Mouse (Mus musculus) lung, postnatal 10 days (tissue): ENCODE data around the gene Bach1.

Experiments
- DNase-seq: peaks from one replicate; pipeline ENCODE4 v3.0.0; 2021

Gene Bach1

GRCm38 (mm10) chr16:87715221-87715620 is 16.5 kb downstream of the Bach1 start:
- DNase-seq: no peak

- peak; percentile 67 for DNase-seq
These were observed 17.5 kb downstream of the Bach1 start for GRCm38 (mm10) chr16:87716269-87716668.

DNA sequence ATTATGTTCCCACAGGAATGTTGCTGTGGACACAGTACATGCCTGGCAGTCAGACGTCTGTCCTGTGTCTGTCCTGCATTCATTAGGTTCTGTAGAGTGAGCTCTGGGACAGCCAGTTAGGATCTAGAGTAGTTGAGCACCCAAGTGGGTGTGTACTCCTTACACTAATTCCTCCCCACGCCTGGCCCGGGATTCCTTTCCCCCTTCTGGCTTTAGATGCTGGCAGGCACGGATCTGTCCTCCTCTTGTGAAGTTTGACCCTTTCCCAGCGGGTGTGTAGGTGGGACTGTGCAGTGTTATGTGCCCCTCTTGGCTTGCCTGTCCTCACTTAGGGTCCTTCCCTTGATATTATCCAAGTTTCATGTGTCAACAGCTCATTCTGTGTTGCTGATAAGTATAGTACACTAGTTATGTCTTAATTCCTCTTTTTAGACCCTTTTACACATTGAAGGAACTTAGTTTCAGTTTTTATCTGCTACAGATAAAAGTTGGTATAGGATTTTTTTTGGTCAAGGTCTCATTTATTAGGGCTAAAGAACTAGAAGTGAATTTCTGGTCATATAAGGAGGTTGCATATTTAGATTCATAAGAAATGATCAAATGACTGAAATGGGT is 18.4 kb downstream of the Bach1 start:
- DNase-seq: no peak

DNA sequence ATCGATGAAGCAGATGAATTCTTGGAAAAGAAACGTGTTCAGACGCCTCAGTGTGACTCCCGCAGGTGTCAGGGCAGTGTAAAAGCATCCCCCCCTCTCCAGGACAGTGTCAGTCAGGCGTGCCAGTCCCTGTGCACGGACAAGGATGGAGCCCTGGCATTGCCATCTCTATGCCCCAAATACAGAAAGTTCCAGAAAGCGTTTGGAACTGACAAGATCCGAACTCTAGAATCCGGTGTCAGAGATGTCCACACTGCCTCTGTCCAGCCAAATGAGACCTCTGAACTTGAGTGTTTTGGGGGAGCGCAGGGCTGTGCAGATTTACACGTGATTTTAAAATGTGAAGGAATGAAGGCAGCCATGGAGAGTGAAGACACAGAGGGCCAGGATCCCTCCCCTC is 20.3 kb downstream of the Bach1 start:
- DNase-seq: no peak

GRCm38 (mm10) chr16:87719688-87720283 is 21.0 kb downstream of the Bach1 start:
- no peak for DNase-seq

GRCm38 (mm10) chr16:87720851-87721409 is 22.2 kb downstream of the Bach1 start:
- no peak for DNase-seq

- no peak for DNase-seq
These were observed 24.1 kb downstream of the Bach1 start for GRCm38 (mm10) chr16:87722857-87723256.

DNA sequence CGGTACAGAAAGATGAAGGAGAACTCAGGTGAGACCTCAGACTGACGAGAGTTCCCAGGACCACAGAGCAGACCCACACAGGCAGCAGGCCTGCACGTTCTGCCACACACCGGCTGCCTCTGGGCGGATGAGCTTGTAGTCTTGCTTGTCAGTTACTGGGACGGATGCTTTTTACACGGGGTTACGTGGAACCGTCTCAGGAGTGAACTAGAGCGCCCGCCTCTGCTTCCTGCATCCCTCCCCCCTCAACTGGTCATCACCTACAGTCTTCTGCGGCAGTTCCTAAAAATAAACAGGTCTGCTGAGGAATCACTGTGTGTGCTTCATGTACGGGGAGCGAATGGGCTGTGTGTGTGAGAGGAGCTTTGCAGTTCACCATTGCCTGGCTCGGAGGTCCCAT is 24.7 kb downstream of the Bach1 start:
- DNase-seq: no peak

GRCm38 (mm10) chr16:87724826-87725225 is 26.1 kb downstream of the Bach1 start:
- DNase-seq: no peak

GRCm38 (mm10) chr16:87725241-87725640 is 26.5 kb downstream of the Bach1 start:
- no peak for DNase-seq

DNA sequence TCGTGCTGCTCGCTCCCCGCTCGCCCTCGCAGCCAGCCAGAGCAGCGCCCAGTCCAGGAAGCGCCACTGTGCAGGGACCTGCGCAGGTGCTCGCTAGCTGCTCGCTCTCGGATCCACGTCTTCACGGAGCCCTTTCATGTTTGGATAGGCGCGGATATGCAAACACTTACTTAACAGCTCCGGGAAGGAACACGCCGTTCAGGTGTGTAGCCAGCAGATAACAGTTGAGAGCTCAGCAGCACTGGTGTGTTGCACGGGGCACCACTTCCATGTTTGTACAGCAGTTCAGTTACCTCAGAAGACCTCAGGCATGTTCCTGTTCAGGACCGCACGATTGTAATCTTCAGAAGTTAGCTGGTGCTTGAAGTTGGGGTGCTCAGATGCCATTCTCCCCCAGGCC is 27.2 kb downstream of the Bach1 start:
- peak; percentile 64 for DNase-seq

- DNase-seq: no peak
These were observed 27.6 kb downstream of the Bach1 start for GRCm38 (mm10) chr16:87726369-87726768.

DNA sequence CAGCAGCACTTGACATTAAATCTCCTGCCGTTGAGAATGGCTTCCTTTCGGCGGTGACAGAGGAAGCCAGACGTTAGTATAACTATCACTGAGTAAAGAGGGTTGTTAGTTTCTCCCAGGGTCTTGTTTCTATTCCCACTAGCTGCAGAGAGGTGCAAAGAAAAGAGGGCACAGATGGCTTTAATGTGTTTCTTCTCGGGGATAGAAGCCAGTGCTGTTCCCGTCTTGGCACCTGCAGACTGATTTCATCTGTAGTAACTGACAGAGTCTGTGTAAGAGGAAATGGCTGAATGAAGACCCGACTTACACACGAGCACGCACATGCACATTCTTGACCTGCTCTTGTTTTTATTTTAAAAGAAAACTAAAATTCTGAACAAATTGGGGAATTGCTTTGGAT is 28.5 kb downstream of the Bach1 start:
- DNase-seq: no peak

GRCm38 (mm10) chr16:87727918-87728317 is 29.2 kb downstream of the Bach1 start:
- DNase-seq: no peak

GRCm38 (mm10) chr16:87728703-87729102 is 30.0 kb downstream of the Bach1 start:
- DNase-seq: no peak

DNA sequence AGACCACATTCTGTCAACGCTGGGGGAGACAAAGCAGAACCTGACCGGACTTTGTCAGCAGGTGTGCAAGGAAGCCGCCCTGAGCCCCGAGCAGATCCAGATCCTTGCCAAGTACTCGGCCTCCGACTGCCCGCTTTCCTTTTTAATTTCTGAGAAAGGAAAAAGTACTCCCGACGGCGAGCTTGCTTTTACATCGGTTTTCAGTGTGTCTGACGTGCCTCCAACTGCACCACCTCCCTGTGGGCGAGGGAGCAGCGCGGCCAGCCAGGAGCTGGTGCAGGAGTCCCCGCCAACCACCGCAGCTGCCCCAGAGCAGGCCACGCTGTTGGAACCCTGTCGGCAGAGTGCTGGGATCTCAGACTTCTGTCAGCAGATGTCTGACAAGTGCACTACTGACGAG is 30.7 kb downstream of the Bach1 start:
- DNase-seq: no peak

DNA sequence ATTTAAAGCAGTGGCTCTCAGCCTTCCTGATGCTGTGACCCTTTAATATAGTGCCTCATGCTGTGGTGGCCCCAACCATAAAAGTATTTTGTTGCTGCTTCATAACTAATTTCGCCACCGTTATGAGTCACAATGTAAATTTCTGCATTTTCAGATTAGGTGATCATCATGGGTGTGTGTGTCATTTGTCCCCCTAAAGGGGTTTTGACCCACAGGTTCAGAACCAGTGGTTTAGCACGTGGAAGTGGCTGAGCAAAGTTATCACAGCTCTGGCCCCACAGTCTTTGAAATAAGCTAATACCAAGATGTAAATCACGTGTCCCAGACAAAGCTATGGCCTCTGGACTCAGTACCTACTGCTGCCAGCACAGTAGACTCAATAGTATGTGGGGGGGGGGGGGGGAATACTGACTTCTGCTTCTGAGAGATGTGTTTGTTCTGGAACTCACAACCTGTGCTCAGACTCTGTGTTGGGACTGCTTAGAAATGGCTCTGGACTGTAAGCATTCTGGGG is 36.2 kb downstream of the Bach1 start:
- DNase-seq: no peak

GRCm38 (mm10) chr16:87736106-87736505 is 37.4 kb downstream of the Bach1 start:
- DNase-seq: no peak

DNA sequence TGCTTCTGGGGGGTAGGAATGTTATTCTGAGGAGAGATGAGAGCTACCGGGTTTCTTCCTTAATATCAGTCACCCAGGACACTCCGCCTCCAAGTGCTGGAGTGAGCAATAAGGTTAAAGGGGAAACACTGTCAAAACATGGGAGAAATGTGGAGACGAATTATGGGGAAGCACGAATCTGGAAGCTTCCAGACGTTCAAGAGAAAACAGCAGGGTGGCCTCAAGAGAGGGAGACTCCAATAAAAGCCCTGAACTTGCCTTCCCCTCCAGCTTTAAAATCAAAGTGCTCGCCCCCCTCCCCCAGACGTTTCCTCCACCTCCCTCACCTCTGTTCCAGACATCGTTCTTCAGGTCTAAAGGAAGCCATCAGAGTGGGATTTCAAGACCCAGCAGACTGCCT is 38.6 kb downstream of the Bach1 start:
- DNase-seq: no peak

DNA sequence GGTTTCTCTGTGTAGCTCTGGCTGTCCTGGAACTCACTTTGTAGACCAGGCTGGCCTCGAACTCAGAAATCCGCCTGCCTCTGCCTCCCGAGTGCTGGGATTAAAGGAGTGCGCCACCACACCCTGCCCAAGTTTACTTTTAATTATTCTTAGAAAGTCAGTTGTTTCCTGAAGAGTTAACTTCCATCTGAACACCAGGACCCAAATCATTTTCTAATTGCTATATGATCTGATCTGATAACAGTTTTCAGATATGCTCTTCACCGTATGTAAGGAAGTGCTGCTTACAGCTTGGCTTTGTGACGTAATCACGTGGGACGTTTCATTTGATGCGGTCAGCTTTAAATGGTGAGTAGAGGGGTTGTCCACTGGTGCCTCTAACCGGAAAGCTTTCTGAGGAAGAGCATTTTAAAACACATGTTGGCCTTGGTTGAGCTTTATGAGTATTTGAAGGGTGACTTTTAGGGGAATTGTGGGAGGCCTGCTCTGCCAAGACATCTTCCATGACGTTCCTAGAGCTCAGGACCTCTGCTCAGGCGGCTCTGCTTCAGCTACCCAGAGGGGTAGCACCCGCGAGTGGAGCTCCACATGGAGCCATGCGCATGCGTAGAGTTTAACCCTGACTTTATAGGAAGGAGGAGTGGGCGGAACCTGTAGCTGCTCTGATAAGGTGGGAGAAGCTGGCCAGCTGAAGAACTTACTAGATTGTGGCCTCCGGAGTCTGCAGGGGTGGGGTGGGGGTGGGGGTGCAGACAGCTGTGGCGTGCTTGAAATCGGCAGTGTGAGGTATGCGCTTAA is 39.3 kb downstream of the Bach1 start:
- DNase-seq: no peak

GRCm38 (mm10) chr16:87741034-87741715 is 42.4 kb downstream of the Bach1 start:
- DNase-seq: no peak

DNA sequence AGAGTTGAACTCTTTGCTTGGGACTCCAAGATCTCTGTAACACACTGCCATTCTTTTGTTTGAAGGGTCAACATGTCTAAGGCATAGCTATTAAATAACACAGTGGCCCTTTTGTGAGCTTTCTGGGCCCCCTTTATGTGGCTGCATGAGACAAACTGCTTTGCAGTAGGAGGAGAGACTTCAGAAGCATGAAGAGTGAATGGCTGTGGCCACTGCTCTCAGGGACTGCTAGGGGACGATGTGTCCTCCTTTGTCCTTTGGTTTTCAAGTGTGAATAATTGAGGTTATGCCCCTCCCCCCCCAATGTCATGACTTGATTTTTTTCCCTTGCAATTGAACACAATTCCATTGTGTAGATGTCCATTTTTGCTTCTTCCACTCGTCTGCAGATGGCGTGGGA is 44.9 kb downstream of the Bach1 start:
- DNase-seq: no peak

DNA sequence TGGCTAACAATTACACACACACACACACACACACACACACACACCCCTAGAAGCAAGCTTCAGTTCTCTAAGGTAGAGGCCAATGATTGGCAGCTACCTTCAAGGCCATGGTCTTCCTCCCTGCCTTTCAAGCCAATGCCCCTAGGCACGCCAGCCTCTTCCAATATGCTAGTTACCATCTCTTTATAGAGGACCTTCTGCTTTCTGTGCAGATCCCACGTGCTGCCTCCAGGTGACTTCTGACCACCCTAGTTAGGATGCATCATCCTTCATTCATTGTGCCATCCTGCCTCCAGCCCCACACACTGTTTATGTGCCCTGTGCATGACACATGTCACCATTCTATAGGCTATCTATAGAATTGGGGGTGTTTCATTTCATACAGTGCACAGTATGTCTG is 45.6 kb downstream of the Bach1 start:
- DNase-seq: no peak
